Mouse (Mus musculus) olfactory bulb, adult 2 months (tissue): ENCODE data around the gene Zfp46.

Source experiments
- CTCF ChIP-seq: fragments of 200-500 bp; IDR thresholded peaks from 2 replicates; pipeline ENCODE4 v1.5.1; 2012; ENCODE audit warnings: low read depth, mild to moderate bottlenecking, low read length, moderate library complexity; ENCODE audit not compliant: insufficient read depth
- POLR2A ChIP-seq: fragments of 200-500 bp; IDR thresholded peaks from 2 replicates; pipeline ENCODE4 v1.6.1; 2012; ENCODE audit warnings: mild to moderate bottlenecking, low read depth, low read length, moderate library complexity; ENCODE audit not compliant: insufficient read depth

GRCm38 (mm10) chr4:136290781-136291595, 6.5 kb downstream of the Zfp46 start:
- TF ChIP-seq CTCF (no peak), POLR2A (no peak)
